Mouse (Mus musculus) fibroblast of lung, adult 2 months (primary cell): ENCODE data around the gene 2810004N23Rik.

Experiments
- DNase-seq: peaks from one replicate; pipeline ENCODE4 v3.0.0-alpha.2; 2011; ENCODE audit warnings: low read depth

Gene 2810004N23Rik

GRCm38 (mm10) chr8:124862321-124863162 lies at the start of gene 2810004N23Rik, which contains the start of gene Gnpat:
Gene 2810004N23Rik, minus strand, starts transcription at chr8:124863120.
Gene Gnpat, plus strand, starts transcription at chr8:124863033.
- peak; percentile 58 for DNase-seq

- no peak for DNase-seq
These were observed 49.3 kb upstream of the 2810004N23Rik start for GRCm38 (mm10) chr8:124911938-124912872.

DNA sequence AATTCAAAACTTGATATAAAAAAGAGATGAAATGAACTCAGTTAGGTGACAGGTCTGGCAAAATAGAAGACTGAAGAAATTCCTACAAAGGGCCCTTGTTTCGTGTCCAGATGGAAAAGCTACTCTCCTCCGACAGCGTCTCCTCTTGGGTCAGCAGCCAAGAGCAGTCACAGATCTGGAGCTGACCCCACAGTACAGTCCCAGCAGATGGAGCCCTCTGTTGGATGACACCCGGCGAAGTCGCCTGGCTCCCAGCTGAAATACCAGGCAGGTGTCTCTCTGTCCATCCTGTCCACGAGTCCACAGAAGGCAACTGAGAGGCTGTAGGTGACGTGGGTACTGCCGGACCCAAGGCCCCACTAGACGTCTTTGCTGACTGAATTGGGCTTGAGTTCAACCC lies 47.4 kb upstream of the 2810004N23Rik start:
- no peak for DNase-seq

DNA sequence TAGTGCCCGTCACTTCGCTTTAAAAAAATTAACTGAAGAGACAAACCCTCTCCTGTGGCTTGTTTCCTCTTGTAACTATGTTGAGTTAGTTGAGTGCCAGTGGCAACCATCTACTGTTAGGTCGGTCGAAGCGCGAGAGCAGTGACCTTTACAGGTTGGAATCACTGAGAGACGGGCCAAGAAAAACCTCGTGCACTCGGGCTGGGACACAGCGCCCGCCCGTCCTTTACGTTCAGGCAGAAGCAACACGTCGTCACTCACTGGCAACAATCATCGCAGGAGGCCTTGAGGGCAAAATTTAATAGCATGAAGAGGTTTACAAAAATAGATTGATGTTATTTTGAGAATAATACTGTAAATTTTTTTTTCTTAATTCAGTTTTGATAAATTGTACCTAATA lies 47.0 kb upstream of the 2810004N23Rik start:
- no peak for DNase-seq

GRCm38 (mm10) chr8:124905482-124905881 lies 42.6 kb upstream of the 2810004N23Rik start:
- DNase-seq: no peak

GRCm38 (mm10) chr8:124903198-124903597 lies 40.3 kb upstream of the 2810004N23Rik start:
- no peak for DNase-seq

GRCm38 (mm10) chr8:124898251-124898905 lies 35.5 kb upstream of the 2810004N23Rik start:
- DNase-seq: no peak

- peak; percentile 89 for DNase-seq
These were observed 34.7 kb upstream of the 2810004N23Rik start, which contains the start of the genes Exoc8 and Sprtn for GRCm38 (mm10) chr8:124897386-124898250. Gene Exoc8, minus strand, starts transcription at chr8:124897705. Gene Sprtn, plus strand, starts transcription at chr8:124897886.

DNA sequence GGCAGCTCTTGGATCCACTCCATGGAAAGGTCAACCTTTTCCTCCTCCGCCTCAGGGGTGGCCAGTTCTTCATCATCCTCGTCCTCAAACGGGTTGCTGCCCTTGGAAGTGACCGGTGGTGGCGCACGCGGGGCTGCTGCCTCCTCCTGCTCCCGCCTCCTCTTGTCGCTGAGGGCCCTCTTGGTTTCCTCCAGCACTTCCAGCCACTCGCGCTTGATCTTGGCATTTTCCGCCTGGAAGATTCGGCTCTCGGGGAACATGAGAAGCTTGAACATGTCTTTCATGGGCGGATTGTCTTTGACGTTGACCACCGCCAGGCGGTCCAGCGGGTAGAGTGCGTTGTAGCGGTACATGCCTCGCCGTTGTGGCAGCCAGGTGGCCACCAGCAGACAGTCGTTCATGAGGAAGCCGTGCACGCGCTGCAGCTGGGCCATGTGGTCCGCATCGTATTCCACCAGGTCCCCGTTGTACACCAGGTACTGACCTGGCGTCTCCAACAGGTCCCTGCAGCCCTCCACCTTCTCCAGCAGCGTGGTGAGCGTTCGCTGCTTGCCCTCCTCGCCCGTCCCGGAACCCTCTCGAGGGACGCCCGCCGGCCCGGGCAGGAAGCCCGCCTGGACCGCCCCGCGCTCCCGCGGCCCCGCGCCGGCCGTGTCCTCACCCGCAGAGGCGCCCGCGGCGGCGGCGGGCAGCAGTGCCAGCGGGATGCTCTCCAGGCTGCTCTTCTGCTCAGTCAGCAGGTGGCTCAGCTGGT lies 33.9 kb upstream of the 2810004N23Rik start:
- peak; percentile 38 for DNase-seq

DNA sequence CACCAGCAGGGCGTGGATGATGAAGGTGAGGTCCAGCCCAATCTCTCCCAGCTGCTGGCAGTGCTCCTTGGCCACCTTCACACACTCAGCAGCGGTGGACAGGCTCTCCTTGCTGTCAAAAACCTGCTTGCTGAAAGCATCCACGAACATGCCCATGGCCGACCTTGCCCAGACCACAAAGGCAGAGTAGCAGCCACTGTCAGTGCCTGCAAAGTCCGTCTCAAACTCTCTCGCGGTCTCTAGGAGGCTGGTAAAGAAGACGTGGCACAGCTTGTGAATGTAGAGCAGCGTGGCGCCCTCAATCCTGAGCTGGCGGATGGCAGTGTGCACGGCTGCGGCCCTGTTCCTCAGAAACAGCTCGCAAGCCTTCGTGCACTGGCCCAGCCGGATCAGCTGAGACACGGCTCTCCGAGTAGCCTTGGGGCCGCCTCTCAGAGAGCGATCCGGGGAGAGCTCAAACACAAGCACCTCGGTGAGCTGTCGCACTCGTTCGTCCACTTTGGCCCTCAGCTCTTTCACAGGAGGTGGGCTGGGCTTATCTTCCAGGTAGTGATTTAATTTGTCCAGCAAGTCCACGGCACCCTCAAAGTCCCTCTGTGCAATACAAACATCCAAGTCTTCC lies 33.2 kb upstream of the 2810004N23Rik start:
- no peak for DNase-seq

DNA sequence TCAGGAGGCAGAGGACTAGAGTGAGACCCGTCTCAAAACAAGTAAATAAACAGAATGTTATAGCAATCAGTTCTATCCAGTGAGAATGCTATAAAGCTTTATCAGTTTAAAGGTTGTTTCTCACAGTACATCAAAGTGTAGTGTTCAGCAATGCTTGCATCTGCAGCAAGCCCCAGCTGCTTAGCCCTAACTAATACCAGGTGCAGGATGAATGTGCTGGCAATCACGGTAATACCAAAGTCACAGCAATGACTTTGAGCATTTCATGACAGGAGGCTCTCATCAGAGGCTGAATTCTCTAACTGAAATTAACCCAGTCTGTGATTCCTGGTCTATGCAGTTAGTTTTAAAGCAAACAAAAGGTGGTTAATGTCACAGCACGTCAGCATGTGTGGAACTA lies 29.7 kb upstream of the 2810004N23Rik start:
- no peak for DNase-seq

GRCm38 (mm10) chr8:124888385-124888784 lies 25.5 kb upstream of the 2810004N23Rik start:
- DNase-seq: no peak

DNA sequence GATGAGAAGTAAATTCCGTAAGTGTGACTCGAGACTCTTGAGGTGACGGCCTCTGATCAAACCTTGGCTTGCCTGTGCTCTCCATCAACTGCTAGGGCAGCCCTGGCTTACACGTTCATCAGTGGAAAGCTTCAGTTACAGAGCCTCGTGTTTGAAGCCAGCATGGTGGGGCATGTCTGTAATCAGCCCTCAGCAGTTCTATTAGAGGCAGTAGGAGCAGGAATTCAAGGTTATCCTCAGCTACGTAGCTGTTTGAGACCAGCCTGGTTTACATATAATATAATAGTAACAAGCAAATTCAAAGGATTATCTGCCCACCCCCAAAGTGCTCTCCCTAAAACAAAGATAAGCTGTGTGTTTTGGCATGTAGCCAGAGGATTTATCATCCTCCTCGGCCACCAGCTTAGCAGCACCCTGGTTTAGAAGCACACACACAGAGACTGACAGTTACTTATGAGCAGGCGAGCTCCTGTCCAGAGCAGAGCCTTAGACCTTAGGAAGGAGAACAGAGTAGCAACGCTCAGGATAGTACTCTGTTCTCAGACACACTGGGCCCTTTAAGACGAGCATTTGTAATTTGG lies 16.1 kb upstream of the 2810004N23Rik start:
- no peak for DNase-seq

DNA sequence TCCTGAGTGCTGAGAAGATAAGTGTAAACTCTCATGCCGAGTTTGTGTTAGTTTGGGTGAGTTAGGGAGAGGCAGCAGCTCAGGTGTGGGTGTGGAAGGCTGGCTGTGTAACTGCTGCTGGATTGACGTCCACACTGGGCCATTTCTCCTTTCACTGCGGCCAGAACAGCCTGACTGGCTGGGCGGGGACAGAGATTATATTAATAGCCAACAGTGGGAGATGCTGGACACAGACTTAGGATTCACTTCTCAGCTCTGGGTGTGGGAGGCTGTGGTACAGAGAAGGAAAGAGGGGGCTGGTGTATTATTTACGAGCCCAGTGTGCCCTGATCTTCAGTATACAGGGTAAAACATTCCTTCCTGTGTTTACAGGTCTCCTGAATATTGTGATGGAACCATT lies 15.2 kb upstream of the 2810004N23Rik start:
- no peak for DNase-seq

- no peak for DNase-seq
These were observed 9.8 kb upstream of the 2810004N23Rik start for GRCm38 (mm10) chr8:124872690-124873089.

GRCm38 (mm10) chr8:124872081-124872480 lies 9.2 kb upstream of the 2810004N23Rik start:
- no peak for DNase-seq

DNA sequence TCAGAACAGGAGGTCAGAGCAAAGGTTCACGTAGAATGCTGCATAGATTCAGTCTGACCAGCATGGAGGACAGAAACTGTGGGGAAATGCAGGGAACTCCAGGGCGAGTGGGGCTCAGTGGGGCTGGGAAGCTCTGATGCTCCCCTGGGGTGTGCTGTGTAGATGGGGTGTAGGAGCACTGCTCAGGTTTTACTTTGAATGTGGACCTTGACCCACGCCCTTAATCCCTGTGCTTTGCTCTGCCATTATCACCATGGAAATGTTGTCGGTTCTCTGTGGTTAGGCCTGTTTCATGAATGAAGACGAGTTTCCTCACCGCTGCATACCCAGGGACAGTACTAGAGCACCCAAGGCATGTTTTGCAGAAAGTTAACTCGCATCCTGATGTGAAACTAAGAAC lies 8.6 kb upstream of the 2810004N23Rik start:
- no peak for DNase-seq

DNA sequence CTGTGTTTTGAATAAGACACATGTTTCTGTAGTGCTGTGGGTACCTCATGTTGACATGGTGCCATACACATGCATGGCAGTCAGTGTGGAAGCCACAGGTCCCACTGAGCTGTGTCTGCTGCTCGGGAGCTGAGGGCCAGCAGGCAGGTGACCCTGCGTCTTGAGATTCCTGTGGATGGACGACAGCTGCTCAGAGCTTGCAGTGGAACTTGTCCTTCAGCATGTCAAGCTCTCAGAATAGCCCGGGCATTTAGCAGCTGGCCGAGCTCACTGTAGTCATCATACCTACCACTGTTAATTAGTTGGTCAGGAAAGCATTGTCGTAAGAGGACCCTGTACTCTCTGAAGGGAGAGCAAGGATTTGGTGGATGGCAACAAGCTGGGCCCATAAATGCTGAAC lies 6.8 kb upstream of the 2810004N23Rik start:
- no peak for DNase-seq

DNA sequence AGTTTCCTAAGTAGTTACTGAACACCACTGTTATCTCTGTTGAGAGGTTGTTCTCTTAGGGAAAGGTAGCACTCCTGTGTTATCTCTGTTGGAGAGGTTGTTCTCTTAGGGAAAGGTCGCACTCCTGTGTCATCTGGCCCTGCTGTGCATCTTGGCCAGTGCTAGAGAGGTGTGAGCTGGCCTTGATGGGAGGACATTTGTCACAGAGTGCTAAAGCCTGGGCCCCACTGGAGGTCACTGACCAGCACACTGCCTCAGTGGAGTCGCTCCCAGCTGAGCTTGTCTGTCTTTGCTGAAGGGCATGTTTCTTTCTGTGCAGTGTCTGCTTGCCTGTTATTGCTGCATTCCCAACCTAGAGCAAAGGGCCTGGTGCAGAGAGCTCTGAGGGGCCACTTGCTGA lies 4.2 kb upstream of the 2810004N23Rik start:
- DNase-seq: no peak
